Mouse (Mus musculus) thymus, adult 2 months (tissue): ENCODE data around the gene Clock. TPM values are rescaled to one million over a fixed set of nuclear protein-coding genes. Genes with fewer than 3 reads are reported as not detected.

Experiments used
- DNase-seq: peaks from one replicate; pipeline ENCODE4 v3.0.0; 2021
- H3K27ac ChIP-seq: fragments of 200-500 bp; 2 replicates; pipeline ENCODE4 v1.5.1; 2012; ENCODE audit warnings: low read length, control low read depth; ENCODE audit not compliant: control insufficient read depth, insufficient read depth
- H3K27me3 ChIP-seq: fragments of 200-500 bp; 2 replicates; pipeline ENCODE4 v1.6.1; 2012; ENCODE audit warnings: mild to moderate bottlenecking, low read length, moderate library complexity, mixed read lengths; ENCODE audit not compliant: control insufficient read depth, insufficient read depth
- H3K36me3 ChIP-seq: fragments of 200-500 bp; 2 replicates; pipeline ENCODE4 v1.6.1; 2012; ENCODE audit warnings: mild to moderate bottlenecking, low read length, moderate library complexity; ENCODE audit not compliant: control insufficient read depth, insufficient read depth
- H3K4me1 ChIP-seq: fragments of 200-500 bp; replicated peaks from 2 replicates; pipeline ENCODE4 v1.6.1; 2012; ENCODE audit warnings: low read length; ENCODE audit not compliant: control insufficient read depth, insufficient read depth
- H3K4me3 ChIP-seq: fragments of 200-500 bp; 2 replicates; pipeline ENCODE4 v1.5.1; 2012; ENCODE audit warnings: mild to moderate bottlenecking, low read length, control low read depth, moderate library complexity; ENCODE audit not compliant: control insufficient read depth, insufficient read depth
- CTCF ChIP-seq: fragments of 200-500 bp; IDR thresholded peaks from 2 replicates; pipeline ENCODE4 v1.5.1; 2012; ENCODE audit warnings: mild to moderate bottlenecking, control low read depth, low read length, moderate library complexity, borderline replicate concordance; ENCODE audit not compliant: control insufficient read depth, poor library complexity, insufficient read depth; ENCODE audit errors: extremely low read depth
- POLR2A ChIP-seq: fragments of 200-500 bp; IDR thresholded peaks from 2 replicates; pipeline ENCODE4 v1.6.1; 2012; ENCODE audit warnings: mild to moderate bottlenecking, low read length, control low read depth, moderate library complexity; ENCODE audit not compliant: control insufficient read depth, poor library complexity, insufficient read depth; ENCODE audit errors: extremely low read depth
- WGBS: fragments of 180-500 bp; shearing (Covaris S2); methylation state at CpG from one replicate; pipeline ENCODE4 v1.1.7; 2018; 5-methylcytosine and 5-hydroxymethylcytosine counted together
- polyA plus RNA-seq: library from polyadenylated mRNA; depleted of rRNA; stranded (reverse); fragments of >200 nt; gene quantifications from 2 replicates; pipeline ENCODE4 v1.2.3, GENCODE M21; 2012; rRNA removed

Clock gene
- polyA plus RNA-seq, 1 experiment, result 7.7 TPM

DNA sequence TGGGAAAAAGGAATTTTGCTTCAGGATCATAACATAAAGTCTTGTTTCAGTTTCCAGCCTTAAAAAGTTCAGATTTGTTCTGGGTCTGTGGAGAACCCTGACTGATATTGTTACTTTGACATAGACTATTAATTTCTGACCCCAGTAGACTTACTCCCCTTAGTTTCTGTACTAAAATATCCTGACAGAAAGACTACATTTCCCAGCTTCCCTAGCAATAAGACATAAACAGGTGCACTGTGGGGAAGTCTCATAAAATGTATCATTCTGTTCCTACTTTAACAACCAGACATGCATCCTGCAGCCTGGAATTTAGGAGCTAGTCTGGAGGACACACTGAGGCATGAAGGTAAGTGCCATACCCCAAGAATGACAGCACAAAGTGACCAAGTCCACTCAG lies 133.6 kb downstream of the Clock start:
- Histone ChIP-seq H3K4me3 (no peak overlapping the region), H3K36me3 (no peaks in the 10 kb centered on the region), H3K4me1 (no peaks in the 10 kb centered on the region), H3K27me3 (no peaks in the 10 kb centered on the region), H3K27ac (no peak overlapping the region)
- DNase-seq, result no peak
- TF ChIP-seq POLR2A, result no peak
- no peak for TF ChIP-seq CTCF

DNA sequence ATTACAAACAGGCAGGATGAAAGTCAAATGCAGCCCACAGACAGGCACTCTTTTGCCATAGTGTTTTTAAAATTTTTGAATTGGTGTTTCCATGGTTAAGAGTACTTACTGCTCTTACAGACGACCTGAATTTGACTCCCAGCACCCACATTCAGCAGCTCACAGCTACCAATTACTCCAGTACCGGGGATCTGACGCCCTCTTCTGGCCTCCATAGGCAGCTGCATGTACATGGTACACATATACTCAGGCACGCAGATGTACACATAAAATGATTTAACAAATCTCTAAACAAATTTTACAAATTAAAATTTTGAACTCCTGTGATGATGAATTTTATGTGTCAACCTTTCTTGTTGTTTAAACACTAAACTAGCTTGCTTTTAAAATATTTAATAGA lies 134.1 kb downstream of the Clock start:
- TF ChIP-seq CTCF, result no peak
- TF ChIP-seq POLR2A, result no peak
- H3K4me3 ChIP-seq, result no peak overlapping the region
- H3K36me3 ChIP-seq, result no peaks in the 10 kb centered on the region
- 92% methylated on average over 4 of the region's 4 CpGs for WGBS
- no peaks in the 10 kb centered on the region for H3K27me3 ChIP-seq
- no peak overlapping the region for H3K27ac ChIP-seq
- DNase-seq, result no peak
- H3K4me1 ChIP-seq, result no peaks in the 10 kb centered on the region

DNA sequence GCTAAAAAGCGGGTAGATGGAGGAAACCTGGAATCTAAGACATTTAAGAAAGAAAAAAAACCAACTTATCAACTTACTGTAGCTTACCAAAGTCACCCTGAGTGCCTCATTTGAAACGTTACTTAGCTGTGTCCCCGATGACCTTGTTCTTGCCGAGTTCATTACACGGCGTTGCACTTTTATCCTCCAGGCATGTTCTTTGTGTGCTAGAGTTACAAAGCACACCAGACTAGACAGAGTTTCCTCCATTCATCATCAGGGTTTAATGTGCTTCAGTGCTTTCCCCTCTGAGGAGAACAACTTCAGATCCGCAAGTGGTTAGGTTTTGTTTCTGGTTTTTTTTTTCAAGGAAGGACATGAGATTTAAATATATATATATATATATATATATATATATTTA lies 139.8 kb downstream of the Clock start:
- H3K4me3 ChIP-seq, result no peak overlapping the region
- no peak for TF ChIP-seq POLR2A
- TF ChIP-seq CTCF, result no peak
- H3K27me3 ChIP-seq, result no peaks in the 10 kb centered on the region
- no peaks in the 10 kb centered on the region for H3K36me3 ChIP-seq
- no peaks in the 10 kb centered on the region for H3K4me1 ChIP-seq
- no peak overlapping the region for H3K27ac ChIP-seq
- no peak for DNase-seq
- WGBS, result 92% methylated on average over 7 of the region's 7 CpGs

DNA sequence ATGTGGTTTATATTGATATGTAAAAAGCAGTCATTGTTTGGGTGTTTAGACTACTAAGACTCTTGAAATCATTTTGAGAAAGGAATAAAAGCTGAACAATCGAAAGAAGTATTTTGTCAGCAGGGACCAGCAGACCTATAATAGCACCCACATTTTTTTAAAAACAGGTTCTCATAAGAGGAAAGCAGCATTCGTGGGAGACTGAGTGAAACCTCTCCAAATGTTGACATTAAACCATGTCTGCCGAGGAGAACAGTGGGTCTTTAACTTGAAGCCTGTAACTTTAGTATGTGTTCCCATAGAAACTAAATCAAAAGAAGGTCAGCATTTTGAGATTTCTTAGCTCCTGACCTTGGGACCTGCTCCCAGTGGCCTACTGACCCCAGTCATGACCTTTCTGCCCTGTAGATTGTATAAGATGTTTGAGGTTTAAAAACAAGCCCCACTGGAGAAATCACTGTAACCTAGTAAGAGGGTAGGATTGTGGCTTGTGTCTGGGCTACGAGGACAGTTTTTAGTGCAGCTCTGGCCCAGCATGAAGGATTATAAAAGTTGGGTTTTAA lies 140.7 kb downstream of the Clock start:
- 90% methylated on average over 4 of the region's 4 CpGs for WGBS
- H3K27me3 ChIP-seq, result no peaks in the 10 kb centered on the region
- TF ChIP-seq POLR2A (no peak), CTCF (no peak)
- DNase-seq, result no peak
- no peak overlapping the region for H3K4me3 ChIP-seq
- H3K27ac ChIP-seq, result no peak overlapping the region
- no peaks in the 10 kb centered on the region for H3K36me3 ChIP-seq
- no peaks in the 10 kb centered on the region for H3K4me1 ChIP-seq

DNA sequence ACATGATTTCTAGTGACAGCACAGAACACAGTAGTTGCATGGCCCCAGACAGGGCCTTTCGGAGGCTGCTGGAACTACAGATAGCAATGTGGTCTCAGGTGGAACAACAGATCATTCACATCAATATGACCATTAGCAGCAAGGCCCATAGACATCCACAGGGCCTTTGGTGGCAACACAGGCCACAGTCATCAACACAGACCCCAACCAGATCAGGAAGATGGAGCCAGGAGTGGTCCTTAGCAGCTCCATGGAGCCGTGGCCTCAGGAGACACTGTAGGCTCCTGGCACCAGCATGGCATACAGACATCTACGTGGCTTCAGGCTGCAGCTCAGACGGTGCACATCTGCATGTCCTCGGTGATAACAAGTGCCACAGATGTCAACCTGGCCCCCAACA lies 141.7 kb downstream of the Clock start:
- TF ChIP-seq POLR2A (no peak), CTCF (no peak)
- no peak for DNase-seq
- Histone ChIP-seq H3K36me3 (no peaks in the 10 kb centered on the region), H3K27ac (no peak overlapping the region), H3K27me3 (no peaks in the 10 kb centered on the region), H3K4me1 (no peaks in the 10 kb centered on the region), H3K4me3 (no peak overlapping the region)
- WGBS, result 81% methylated on average over 5 of the region's 5 CpGs

DNA sequence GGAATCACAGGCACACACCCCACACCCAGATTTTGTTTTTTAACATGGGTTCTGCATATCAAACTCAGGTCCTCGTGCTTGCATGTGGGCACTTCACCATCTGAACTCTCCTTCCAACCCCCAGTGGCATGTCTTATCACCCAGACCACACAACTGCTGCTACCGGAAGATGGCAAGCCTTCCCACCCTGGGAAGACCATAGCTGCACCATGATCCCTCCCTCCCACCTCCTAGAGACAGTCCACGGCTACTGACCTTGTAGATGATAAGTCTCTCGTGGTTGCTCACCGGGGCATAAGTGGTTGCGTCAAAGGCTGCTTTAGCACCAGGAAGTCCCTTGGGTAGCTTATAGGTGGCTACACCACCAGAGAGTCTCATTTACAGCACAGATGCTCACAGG lies 143.1 kb downstream of the Clock start:
- H3K27me3 ChIP-seq, result no peaks in the 10 kb centered on the region
- no peak overlapping the region for H3K27ac ChIP-seq
- no peak overlapping the region for H3K4me3 ChIP-seq
- WGBS, result 85% methylated on average over 6 of the region's 6 CpGs
- no peak for DNase-seq
- no peaks in the 10 kb centered on the region for H3K36me3 ChIP-seq
- no peaks in the 10 kb centered on the region for H3K4me1 ChIP-seq
- TF ChIP-seq CTCF (no peak), POLR2A (no peak)

DNA sequence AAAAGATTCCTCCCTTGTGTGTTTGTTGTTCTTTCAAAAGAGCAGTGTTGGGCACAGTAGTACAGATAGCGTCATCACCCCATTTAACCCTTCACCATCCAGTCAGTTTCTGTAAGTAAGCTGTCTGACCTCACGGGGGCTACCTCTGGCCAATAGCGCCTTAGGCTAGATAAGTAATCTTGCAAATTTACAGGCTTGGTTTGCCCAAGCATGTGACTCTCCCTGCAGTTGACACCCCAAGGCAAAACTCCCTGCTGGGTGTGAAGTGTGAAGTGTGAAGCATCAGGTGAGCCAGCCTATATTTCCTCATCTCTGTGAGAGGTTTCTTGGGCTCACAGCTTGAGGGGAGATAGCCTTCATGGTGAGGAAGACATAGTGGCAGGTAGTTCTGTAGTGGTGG lies 144.5 kb downstream of the Clock start:
- WGBS, result 93% methylated on average over 3 of the region's 3 CpGs
- H3K36me3 ChIP-seq, result no peaks in the 10 kb centered on the region
- no peaks in the 10 kb centered on the region for H3K27me3 ChIP-seq
- TF ChIP-seq POLR2A (no peak), CTCF (no peak)
- H3K27ac ChIP-seq, result no peak overlapping the region
- no peaks in the 10 kb centered on the region for H3K4me1 ChIP-seq
- no peak overlapping the region for H3K4me3 ChIP-seq
- DNase-seq, result no peak

Other genes with a start within 250 kb of the Clock start
- gene Srd5a3, start 164.5 kb downstream of the Clock start, polyA plus RNA-seq, result 139 and 150 TPM in 2 replicates
- 63.9 and 94.6 TPM in 2 replicates for gene Tmem165, start 120.9 kb downstream of the Clock start, polyA plus RNA-seq
- not detected in 2 replicates for gene Pdcl2, start 26.4 kb upstream of the Clock start, polyA plus RNA-seq
- not detected in 2 replicates for gene Nmu, start 59.0 kb upstream of the Clock start, polyA plus RNA-seq
- not detected in 2 replicates for gene Gm7271, start 179.2 kb upstream of the Clock start, polyA plus RNA-seq
- gene Exoc1, start 224.5 kb upstream of the Clock start, polyA plus RNA-seq, result 21.4 and 27.2 TPM in 2 replicates